Mouse (Mus musculus): ENCODE measurements around the gene Slc27a5.

DNA sequence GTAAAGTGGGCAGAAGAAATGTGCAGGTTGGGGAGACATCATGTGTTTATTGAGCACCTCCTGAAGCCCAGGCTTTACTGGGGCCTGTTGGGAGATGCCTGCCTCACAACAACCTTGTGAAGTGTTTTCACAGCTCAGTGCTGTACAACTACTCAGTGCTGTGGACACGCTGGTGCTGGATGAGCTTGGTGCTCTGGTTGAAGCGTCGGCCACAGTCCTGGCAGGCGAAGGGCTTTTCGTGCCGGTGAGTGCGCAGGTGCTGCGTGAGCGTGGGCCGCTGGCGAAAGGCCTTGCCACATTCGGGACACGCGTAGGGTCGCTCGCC lies 45.1 kb upstream of the Slc27a5 start:
- TF ChIP-seq CTCF (conservative IDR thresholded peaks at IDR 0.05; ENCODE audit: low read length) (no peak), NANOG (IDR thresholded peaks at IDR 0.05; ENCODE audit: borderline replicate concordance, low read length) (no peak)

All from E14TG2a.4 (cell line).